Mouse (Mus musculus) olfactory bulb, adult 2 months (tissue): ENCODE measurements around the gene Oas1h.
"Not testable (repeated sequence)": the region's sequence is repeated elsewhere in the genome, so short reads cannot be mapped to it uniquely, and the experiment has no call there.

ENCODE experiments used
- CTCF ChIP-seq: fragments of 200-500 bp; IDR thresholded peaks from 2 replicates; pipeline ENCODE4 v1.5.1; 2012; ENCODE audit warnings: low read depth, mild to moderate bottlenecking, low read length, moderate library complexity; ENCODE audit not compliant: insufficient read depth
- POLR2A ChIP-seq: fragments of 200-500 bp; IDR thresholded peaks from 2 replicates; pipeline ENCODE4 v1.6.1; 2012; ENCODE audit warnings: mild to moderate bottlenecking, low read depth, low read length, moderate library complexity; ENCODE audit not compliant: insufficient read depth

DNA sequence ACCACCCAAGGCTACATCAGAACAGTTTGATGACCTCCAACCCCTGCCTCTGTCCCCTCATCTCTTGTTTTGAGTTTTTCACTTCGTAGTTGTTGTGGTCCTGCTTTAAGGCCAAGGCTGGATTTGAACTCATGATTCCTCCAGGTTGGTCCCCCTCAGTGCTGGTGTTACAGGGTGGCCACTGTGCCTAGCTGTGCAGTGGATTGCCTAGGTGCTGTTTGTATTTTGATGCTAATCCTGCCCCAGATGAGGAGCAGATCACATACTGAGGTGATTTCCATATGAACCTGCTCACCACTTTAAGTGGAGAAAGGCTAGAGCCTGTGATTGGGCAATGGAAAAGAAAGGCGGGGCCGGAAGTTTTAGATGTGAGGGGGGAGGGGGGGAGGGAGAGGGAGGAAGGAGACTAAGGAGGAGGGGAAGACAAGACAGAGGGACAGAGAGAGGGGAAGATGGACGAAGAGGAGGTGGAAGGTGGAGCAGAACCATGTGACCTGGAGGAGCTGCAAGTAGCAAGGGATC, 27.1 kb downstream of the Oas1h start:
- TF ChIP-seq POLR2A, CTCF: not testable (repeated sequence)
